Mouse (Mus musculus): ENCODE results near the gene Mrpl33.
"Not testable (repeated sequence)": the region's sequence is repeated elsewhere in the genome, so short reads cannot be mapped to it uniquely, and the experiment has no call there.

Gene Mrpl33

DNA sequence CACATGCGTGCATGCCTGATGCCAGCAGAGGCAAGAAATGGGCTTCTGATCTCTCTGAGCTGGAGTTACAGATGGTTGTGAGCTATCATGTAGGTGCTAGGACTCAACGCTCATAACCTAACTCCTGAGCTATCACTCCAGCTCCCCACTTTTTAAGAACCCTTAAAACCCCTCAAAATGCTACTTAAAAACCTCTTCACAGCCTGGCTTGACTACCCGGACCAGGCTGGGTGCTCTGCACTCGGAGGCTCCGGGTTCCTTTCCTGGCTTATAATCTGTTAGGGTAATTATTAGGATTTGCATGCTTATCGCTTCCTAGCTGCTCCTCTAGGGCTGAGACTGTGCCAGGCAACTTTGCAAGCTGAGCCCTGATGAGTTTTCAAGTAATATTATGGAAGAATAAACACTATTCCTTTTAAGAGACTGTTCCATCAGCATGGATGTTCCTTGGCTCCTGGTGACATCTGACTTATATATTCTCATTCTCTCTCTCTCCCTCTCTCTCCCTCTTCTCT is 752 bp downstream of the Mrpl33 start:
- no peak for DNase-seq (ENCODE audit: low spot score)

DNA sequence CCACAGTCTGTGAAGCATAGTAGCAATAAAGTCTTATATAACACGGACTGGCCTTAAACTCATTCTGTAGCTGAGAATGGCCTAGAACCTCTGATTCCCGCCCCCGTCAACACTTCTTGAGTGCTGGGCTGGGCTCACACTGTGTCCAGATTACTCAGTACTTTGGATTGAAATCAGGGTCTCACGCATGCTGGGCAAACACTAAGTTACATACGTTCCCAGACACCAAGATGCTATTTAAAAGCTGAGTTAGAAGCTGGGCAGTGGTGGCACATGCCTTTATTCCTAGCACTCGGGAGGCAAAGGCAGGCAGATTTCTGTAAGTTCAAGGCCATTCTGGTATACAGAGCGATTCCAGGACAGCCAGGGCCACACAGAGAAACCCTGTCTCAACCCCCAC is 1.4 kb downstream of the Mrpl33 start:
- no peak for DNase-seq (ENCODE audit: low spot score)

DNA sequence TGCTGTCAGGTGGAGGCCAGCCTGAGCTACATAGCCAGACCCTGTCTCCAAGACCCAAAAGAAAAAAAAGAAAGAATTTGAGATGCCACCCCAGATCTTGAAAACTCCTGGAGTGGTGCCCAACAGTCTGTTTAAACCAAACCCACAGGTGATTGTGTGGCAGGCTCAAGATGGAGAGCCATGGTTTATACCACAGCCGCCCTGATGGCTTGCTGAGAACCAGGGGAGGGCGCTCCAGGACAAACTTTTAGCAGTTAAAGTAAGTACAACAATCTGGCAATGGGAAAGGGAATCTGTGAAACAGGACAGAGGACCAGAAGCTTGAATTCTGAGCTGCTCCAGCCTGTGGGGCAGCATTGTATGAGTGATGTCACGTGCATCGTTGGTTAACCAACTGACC is 1.8 kb downstream of the Mrpl33 start:
- DNase-seq (ENCODE audit: low spot score): no peak

DNA sequence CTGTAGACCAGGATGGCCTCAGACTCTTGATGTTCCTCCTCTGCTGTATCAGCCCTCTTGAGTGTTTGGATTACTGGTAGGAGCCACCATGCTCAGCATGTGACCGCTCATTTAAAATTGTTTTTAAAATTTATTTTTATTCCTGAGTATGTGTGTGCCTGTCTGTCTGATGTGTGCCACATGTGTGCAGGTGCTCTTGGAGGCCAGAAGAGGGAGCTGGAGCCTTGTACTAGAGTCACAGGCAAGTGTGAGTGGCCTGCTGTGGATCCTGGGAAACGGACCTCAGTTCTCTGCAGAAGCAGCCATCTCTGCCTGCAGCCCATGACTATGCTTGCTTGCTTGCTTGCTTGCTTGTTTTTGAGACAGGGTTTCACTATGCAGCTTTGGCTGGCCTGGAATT is 2.4 kb downstream of the Mrpl33 start:
- DNase-seq (ENCODE audit: low spot score): no peak

DNA sequence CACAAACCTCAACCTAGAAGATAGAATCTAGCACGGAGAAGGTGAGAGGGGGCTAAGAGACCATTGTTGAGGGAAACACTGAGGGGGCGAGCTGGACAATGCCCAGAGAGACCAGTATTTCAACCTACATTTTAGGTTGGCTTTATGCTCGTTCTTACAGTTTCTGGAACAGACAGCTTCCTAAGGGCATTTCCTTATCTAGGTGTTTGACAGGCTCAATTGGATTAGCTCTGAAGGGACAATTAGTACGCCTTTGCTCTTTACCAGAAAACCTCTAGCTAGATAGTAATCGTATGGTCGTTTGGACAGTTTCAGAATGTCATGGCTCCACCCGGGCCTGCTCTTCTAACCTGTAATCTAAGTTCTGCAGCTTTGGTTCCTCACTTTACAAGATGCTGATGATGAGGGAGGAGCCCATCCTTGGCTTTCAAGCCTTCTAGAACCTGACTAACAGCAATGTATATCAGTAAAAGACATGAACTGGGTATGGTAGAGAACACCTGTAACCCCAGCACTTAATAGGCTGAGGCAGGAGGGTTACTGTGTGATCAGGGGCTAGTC is 4.5 kb downstream of the Mrpl33 start:
- DNase-seq (ENCODE audit: low spot score): no peak

DNA sequence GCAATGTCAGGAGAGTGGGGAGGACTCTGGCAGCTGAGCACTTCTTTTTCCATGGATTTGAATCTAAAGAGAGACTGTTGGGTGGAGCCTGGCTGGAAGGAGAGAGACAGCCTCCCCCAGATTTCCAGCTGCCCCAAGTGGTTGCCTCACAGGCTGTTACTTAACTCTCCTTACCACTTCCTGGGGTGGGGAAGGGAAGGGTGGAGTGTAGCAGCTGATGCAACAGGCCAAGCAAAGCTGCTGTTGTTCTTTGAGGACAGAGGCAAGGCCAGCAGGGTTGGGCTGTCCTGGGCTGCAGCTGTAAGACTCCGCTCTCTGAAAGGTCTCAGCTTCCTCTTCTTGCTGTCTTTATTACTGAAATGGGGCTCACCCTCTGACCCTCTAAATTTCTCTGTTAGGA is 5.6 kb downstream of the Mrpl33 start:
- peak; percentile 44 for DNase-seq (ENCODE audit: low spot score)

DNA sequence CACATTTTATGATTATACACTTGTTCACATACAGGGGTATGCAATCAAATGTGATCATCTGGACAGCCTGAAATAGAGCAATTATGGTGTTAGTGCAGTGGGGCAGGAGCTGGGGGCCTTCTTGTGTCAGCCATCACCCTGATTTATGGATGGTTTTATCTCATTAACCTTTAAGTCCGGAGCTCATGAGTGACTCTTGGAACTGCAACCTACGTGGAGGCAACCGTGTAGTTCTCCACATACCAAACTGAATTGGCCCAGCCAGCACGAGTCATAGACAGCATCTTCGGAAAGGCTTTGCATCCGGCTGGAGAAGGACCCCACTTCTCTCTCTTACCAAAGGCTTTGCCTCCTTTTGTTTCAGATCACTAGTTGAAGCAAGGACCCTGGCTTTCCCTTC is 7.0 kb downstream of the Mrpl33 start:
- no peak for DNase-seq (ENCODE audit: low spot score)

DNA sequence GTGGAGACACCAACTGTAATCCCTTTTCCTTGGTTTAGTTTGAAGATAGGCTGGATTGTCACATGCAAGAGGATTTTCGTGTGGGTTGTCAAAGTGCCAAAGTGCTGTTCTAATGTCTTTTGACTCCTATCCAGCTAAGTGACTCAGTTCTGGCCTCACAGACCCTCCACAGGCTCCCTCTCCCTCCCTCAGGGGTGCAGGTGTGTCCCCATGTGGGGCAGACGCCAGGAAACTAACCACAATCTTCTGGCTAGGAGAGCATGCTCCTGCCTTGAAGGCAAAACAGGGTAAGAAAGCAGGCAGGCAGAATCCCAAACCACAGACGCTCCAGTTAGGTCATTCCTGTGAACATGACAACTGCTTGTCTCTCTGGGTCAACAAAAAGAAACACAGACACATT is 9.4 kb downstream of the Mrpl33 start:
- peak; percentile 20 for DNase-seq (ENCODE audit: low spot score)

DNA sequence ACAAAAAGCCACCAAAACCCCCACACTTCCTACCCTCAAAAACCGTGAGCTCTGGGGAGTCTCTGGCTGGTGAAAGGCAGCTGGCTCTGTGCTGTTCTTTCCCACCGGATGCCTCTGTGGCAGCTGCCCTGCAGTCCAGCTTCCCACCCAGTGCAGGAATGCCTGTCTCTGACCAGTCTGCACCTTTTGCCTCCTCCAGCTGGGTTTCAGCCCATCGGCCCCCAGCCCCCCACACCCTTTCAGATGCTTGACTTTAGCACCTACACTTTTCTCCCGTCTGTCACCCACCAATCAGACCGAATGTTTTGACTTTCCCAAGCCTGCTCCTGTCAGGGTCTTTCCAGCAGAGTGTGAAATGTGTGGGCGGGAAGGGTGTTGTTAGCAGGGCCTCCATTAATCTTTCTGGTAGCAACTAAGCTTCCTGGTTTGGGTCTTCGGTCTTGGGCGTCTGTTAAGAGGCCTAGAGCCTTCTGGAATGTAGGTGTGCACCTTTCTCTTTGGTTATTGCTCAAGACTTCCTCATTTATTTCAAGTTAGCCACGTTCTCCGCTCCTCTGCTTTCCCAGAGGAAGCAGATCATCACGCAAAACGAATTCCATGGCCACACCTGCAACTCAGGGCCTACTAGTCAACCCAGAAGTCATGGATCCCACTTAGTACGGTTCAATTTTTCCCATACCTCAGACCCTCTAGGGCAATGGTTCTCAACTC is 13.8 kb downstream of the Mrpl33 start:
- DNase-seq (ENCODE audit: low spot score): peak; percentile 16

DNA sequence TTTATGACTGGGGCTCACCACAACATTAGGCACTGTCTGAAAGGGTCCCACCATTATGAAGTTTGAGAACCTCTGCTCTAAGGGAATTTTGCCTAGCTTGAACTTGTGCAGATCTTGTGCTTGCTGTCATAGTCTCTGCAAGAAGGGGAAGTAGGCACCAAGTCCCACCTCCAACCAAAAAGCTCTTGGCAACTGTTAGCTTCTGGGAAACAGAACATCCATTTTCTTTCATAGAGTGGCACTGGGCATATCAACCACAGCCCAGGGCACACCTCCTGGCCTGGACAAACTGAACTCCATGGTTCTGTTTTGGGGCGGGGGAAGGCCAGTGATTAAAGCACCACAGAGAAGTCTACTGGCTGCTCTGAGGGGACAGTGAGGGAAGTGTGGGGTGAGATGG is 14.5 kb downstream of the Mrpl33 start:
- no peak for DNase-seq (ENCODE audit: low spot score)

DNA sequence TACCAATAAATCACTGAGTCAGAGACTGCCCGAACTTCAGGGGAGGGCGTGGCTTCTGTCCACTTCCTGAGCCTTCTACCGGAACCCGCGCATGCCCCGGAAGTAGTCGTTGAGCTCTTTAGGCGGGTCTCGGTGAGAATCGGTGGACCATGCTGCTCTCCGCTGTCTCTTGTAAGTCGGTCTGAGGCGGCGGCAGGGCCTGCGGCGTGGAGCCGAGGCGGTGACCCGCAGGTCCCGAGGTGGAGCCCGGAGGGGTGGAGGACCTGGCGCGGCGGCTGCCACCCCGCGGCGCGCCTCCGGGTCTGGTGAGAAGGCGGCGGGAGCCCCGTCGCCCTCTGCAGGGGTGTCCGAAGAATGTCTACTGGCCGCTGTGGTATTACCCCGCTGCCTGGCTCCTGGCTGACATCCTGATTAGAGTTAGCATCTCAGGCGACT is 17.1 kb downstream of the Mrpl33 start:
- DNase-seq (ENCODE audit: low spot score): peak; percentile 85

DNA sequence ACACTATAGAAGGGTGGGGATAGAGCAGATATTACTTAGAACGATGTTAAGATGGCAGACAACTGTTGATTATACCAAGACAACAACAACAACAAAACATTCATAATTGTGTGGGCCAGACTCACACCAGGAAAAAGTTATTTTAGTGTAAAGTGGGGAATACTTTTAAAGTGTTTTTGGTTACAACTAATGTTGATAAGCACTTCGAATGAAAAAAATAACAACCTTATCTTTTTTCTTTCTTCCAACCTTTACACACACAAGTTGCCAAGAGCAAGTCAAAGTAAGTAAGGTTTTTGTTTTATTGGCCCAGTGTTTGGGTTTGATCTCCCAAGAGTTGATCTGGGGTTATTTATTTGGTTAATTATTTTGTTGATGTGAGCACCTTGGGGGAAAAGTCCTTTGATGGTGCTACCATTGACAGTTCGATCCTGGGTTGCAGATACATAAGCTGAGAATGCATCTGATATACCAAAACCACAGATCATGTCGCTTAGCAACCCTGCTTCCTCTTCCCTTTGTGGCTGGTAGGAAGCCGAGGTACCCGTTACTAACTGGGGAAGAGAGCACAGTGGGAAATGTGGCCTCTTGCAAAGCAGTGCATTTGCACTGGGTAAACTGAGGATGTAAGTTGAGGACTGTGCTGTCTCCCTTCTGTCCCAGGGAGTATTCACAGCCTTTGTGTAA is 17.7 kb downstream of the Mrpl33 start:
- DNase-seq (ENCODE audit: low spot score): no peak

DNA sequence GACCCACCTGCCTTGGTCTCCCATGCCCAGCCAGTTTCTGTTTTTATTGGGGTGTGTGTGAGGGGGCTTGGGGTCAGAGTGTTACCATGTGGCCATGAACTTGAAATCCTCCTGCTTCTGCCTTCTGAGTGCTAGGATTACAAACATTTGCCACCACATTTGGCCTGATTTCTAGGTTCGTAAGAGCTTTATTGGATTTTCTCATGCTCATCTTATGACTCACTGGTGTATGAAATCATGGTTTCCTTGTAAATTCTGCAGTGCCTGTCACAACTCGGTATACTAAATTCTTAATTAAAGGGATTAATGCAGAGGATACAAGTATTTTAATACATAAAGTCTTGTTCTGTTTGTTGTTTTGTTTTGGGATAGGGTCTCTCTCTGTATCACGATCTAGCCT is 23.6 kb downstream of the Mrpl33 start:
- no peak for DNase-seq (ENCODE audit: low spot score)

DNA sequence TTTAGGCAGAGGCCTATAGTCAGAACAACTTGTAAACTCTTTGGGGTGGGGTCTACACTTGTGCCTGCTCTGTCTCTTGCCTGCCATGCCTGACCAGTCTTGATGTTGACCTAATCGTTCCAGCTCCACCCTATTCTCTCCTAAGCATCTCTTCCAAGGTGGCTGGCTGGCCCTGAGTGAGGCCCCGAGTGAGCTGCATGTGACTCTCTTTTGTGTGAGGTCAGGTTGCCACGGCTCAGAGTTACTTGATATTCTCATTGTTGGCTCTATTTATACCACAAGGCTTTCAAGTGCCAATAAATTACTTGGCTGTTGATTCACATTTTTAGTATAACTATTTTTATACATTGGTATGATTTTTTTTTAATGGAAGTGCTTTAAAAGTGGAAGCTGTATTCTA is 30.4 kb downstream of the Mrpl33 start:
- DNase-seq (ENCODE audit: low spot score): no peak

DNA sequence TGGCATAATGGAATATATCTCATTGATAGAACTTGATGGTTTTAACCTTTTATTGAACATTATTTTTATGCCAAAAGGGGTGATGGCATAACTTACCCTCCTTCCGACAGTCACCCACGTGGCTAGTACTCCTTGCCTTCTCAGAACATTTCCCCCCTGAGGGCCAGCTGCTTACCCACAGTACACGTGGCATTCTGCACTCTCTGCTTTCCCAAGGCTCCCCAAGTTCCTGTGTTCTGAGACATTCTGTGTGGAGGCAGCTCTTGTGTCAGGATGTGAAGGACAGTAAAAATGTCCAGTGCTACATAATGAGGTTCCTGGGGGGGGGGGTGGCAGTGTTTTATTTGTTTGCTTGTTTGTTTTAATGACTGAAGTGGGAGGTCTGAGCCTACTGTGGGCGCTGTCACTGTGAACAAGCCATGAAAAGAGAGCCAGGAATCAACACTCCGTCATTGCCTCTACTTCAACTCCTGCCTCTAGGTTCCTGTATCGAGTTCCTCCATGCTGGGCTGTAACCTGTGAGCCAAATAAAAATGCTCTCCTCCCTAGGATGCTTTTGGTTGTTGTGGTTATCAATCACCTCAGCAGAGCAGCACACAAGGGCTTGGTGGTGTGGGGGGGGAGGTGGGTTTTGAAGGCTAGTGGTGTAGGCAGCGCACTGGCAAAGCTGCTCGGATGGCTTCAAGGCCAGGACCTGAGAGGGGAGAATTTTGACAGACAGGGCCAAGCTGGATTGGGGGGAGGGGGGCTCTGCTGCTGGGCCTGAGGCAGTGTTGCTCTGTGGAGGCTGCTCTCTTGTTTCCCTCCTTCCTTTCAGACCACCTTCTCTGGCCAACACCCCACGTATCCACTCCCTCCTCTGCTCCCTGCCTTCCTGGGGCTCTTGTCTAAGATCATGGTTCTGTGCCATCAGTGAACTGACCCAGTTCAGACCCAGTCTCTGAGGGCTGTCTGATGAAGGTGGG is 31.1 kb downstream of the Mrpl33 start:
- DNase-seq (ENCODE audit: low spot score): no peak

DNA sequence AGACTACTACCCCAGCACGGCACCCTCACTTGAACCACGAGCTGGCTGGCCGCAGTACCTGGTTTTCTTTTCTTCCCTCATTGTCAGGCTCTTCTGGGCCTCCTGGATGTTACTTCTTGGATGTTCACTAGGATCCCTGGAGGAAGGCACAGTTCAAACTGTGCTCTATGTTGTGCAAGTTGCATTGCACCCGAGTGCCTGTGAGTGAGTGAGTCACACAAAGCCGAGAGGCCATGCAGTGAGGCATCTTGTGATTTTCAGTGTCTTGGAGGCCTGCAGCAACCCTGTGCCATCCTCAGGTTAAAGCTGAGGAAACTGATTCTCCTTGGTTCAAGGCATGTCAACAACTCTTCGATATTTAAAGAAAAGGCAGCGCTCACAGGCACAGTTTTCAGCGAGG is 31.8 kb downstream of the Mrpl33 start:
- DNase-seq (ENCODE audit: low spot score): no peak

DNA sequence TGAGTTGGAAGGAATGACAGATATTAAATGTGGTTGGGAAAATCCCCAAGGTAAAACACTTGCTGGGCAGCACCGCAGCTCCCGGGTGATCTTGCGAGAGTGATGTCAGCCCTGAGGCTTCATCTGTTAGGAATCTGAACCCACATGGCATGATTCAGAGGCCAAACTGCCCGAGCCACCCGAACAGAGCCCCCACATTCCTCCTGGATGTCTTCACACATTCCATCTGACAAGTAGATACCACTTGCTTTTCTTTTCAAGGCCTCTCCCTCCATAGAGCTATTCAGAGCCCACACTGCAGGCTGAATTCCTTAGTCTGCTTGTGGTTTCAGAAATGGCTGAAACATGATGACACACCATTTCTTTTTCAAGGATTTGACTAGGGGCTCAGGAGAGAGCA is 33.3 kb downstream of the Mrpl33 start:
- no peak for DNase-seq (ENCODE audit: low spot score)

DNA sequence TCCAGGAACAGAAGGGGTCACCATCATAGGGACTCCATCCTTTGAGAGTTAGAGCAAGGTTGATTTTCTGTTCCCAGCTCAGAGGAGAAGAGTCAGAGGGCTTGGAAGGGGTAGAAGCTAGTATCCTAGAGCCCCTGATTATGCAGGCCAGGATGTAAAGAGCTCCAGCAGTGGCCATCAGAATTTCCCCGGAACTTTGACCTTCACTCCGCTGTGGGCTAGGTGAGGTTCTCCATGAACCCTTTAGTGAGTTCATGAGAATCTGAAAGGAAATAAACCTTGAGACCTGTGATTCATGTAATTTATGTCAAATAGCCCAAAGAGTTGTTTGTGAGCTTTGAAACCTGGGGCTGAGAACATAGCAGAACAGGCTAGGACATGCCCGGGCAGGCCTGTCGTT is 34.4 kb downstream of the Mrpl33 start:
- not testable (repeated sequence) for DNase-seq (ENCODE audit: low spot score)

DNA sequence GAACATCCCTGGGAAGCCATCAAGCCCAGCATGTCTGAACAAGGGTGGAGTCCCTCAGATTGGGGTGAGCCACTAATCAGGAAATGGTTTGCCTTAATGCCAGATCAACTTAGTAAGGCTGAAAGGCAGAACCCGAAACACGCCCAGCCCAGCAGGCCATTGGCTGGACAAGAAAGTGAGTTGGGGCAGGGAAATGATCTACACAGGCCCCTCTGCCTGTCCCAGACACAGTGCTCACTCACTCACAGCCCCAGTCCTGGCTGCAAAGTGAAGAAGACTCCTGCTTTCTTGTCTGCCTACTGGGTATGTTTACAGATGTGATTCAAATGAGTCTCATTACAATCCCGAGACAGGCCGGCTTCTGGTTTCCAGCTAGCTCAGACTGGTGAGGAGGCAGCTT is 37.4 kb downstream of the Mrpl33 start:
- DNase-seq (ENCODE audit: low spot score): no peak

DNA sequence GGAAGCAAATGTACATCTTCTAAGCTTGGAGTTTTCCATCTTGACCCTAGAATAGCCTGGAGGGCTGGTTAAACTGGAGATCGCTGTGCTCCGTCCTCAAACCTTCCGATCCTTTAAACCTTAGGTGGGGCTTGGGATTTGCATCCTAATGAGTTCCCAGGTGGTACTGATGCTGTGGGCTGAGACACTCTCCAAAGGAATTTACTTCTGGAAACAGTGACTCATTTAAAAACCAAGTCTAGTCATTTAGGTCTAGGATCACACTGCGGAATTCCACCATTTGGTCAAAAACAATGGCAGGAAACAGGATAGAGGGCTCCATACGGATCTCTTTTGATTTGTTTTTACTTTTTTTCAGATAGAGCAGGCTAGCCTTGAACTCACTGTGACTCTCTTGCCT is 37.9 kb downstream of the Mrpl33 start:
- no peak for DNase-seq (ENCODE audit: low spot score)

DNA sequence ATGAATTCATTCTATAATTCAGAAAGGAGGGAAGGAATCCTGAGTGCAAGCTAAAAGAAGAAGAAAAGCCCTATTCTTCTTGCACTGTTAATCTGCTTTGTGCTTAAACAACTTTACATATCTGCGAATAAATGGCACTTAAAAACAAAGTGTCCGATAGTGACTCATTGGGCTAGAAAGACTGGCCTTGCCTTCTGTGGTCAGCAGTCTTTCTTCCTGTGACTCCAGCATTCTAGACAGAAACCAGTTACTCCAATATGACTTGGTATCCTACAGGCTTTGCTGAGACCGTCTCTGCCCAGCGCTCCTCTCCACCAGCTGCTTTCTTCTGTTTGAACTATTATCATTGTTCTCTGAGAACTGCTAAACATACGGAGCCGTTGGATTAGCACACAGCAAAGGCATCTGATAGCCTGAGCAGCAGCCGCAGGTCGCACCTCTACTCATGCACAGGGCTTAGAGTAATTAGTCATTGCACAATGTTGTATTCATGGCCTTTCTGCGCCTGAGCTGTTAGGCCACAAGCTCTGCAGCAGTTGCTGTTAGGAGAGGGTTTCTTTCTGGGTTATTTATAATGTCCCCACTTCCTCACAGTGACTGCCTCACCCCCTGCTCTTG is 40.0 kb downstream of the Mrpl33 start:
- DNase-seq (ENCODE audit: low spot score): no peak

DNA sequence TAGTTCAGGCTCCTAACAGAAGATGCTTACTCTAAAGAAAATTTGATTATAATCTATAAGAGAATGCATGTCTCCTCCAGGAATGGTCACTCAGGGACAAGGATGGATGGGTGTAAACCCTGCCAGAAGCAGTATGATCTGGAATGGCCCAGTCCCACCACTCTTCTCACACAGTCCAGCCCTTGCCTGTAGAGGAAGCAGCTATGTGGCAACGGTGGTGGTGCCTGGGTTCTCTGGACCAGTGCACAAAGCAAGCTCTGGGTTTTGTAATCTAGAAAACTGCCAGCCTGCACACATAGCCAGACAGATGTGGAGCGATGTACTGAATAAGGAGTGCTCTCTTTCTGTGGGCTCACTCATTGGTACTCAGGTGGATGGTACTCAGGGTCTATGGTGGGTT is 43.8 kb downstream of the Mrpl33 start:
- no peak for DNase-seq (ENCODE audit: low spot score)
